Mouse (Mus musculus): ENCODE data around the gene Bcor. TPM values are rescaled to one million over a fixed set of nuclear protein-coding genes. Genes with fewer than 3 reads are reported as not detected.

The Bcor gene
- total and polyA plus RNA-seq, 3 experiments: 44.6 to 88.7 (median 61.6) TPM

DNA sequence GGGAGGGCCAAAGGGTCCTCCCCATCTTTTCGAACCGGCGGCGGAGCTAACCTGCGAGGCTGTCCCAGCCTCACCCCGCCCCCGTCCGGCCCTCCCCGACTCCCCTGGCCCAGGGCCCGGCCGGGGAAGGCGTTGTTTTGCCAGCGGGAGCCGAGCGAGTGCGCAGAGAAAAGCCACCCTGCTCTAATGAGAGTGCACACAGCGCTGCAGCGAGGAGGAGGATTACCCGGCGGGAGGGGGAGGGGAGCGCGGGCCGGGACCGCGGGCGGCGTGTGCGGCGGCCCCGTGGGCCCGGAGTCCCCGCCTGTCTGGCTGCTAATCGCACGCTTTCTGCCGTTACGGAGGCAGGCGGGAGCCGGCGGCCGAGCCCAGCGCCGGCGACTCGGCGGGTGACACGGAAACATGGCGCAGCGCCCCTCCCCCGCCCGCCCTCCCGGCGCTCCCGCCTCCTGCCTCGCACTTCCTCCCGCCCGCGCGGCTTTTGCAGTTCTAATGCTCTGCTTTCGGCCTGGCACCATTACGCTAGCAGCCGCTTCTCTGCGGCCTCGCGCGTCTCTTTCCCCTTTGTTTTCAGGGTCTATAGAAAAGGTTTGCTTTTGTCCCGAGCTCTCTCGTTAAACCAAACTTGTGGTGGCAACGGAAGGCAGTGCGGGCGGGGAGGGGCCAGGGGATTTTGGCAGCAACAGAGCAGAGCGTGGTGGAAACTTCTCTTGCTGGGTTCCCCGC lies 71.7 kb downstream of the Bcor start:
- DNase-seq (ENCODE audit: low read depth, low spot score): peak; percentile 87
- H3K27me3 ChIP-seq (ENCODE audit: control insufficient read depth in 1 of 2, insufficient read depth in 2 of 2, low read length in 2 of 2): no peaks in the 10 kb centered on the region
- H3K4me3 ChIP-seq (ENCODE audit: control insufficient read depth in 1 of 2, insufficient read depth in 1 of 2, low read depth in 2 of 2, low read length in 2 of 2): peak overlapping the region; percentile 69 to 92
- peaks cover 8 to 37% of the 10 kb centered on the region in 2 experiments for H3K4me1 ChIP-seq (ENCODE audit: control insufficient read depth in 1 of 2, insufficient read depth in 2 of 2, low read length in 2 of 2)
- peak overlapping the region; percentile 92 for H3K9ac ChIP-seq (ENCODE audit: control insufficient read depth, low read depth, low read length, poor library complexity, severe bottlenecking)
- H3K27ac ChIP-seq (ENCODE audit: control insufficient read depth, low read depth, low read length): peak overlapping the region; percentile 99
- no peaks in the 10 kb centered on the region for H3K9me3 ChIP-seq (replicated peaks; ENCODE audit: insufficient read depth, low read length)
- H3K36me3 ChIP-seq (ENCODE audit: control insufficient read depth in 1 of 2, insufficient read depth in 2 of 2, low read length in 2 of 2): peaks cover 0 to 36% of the 10 kb centered on the region in 2 experiments; a peak in 2 of 4 replicates
- peaks cover 39% of the 10 kb centered on the region for H3K79me2 ChIP-seq (ENCODE audit: control insufficient read depth, insufficient read depth, low read length, poor library complexity)
- TF ChIP-seq MAFK (IDR thresholded peaks at IDR 0.05; ENCODE audit: borderline replicate concordance, low read depth, low read length) (no peak), CHD2 (IDR thresholded peaks at IDR 0.05; ENCODE audit: low read length) (no peak; the same call in 1 of the 2 replicates), USF1 (IDR thresholded peaks at IDR 0.05; ENCODE audit: low read depth, low read length) (no peak), CTCF (IDR thresholded peaks at IDR 0.05 in 2 of 3, conservative IDR thresholded peaks at IDR 0.05 in 1 of 3; ENCODE audit: control insufficient read depth in 1 of 3, insufficient read depth in 1 of 3, low read depth in 2 of 3, low read length in 3 of 3, poor library complexity in 1 of 3, severe bottlenecking in 1 of 3) (no peak), MAZ (IDR thresholded peaks at IDR 0.05; ENCODE audit: low read depth, low read length) (peak; percentile 14; the same call in 1 of the 2 replicates), BHLHE40 (IDR thresholded peaks at IDR 0.05; ENCODE audit: borderline replicate concordance, low read depth, low read length) (no peak), TCF12 (IDR thresholded peaks at IDR 0.05; ENCODE audit: low read depth, low read length) (peak; percentile 22), ZMIZ1 (IDR thresholded peaks at IDR 0.05; ENCODE audit: low read depth, low read length) (peak; percentile 48; the same call in 1 of the 2 replicates), CHD1 (IDR thresholded peaks at IDR 0.05; ENCODE audit: low read depth, low read length) (no peak), RAD21 (IDR thresholded peaks at IDR 0.05; ENCODE audit: low read depth, low read length) (no peak), SMC3 (IDR thresholded peaks at IDR 0.05; ENCODE audit: low read depth, low read length) (peak; percentile 15; the same call in 1 of the 2 replicates), SIN3A (IDR thresholded peaks at IDR 0.05; ENCODE audit: low read length) (no peak; the same call in none of the 2 replicates), RCOR1 (IDR thresholded peaks at IDR 0.05; ENCODE audit: low read depth, low read length) (no peak), ELF1 (IDR thresholded peaks at IDR 0.05; ENCODE audit: low read depth, low read length) (no peak), MEF2A (IDR thresholded peaks at IDR 0.05; ENCODE audit: extremely low read depth, insufficient replicate concordance, low read depth, low read length, poor library complexity, severe bottlenecking) (no peak), MYB (IDR thresholded peaks at IDR 0.05; ENCODE audit: low read depth, low read length) (peak; percentile 19; the same call in 1 of the 2 replicates), E2F4 (IDR thresholded peaks at IDR 0.05; ENCODE audit: borderline replicate concordance, low read depth, low read length) (no peak; the same call in 1 of the 2 replicates), TBP (IDR thresholded peaks at IDR 0.05; ENCODE audit: low read depth, low read length) (no peak), ETS1 (IDR thresholded peaks at IDR 0.05; ENCODE audit: low read depth, low read length) (no peak), TAL1 (IDR thresholded peaks at IDR 0.05; ENCODE audit: low read length) (no peak), JUND (IDR thresholded peaks at IDR 0.05; ENCODE audit: low read depth, low read length) (no peak), GABPA (IDR thresholded peaks at IDR 0.05; ENCODE audit: low read depth, low read length) (no peak), POLR2AphosphoS5 (IDR thresholded peaks at IDR 0.05; ENCODE audit: borderline replicate concordance, low read depth, low read length) (no peak), MXI1 (IDR thresholded peaks at IDR 0.05; ENCODE audit: low read depth, low read length) (0 out of 2 replicates have a peak, but pooled peaks have one; percentile 44), KAT2A (conservative IDR thresholded peaks at IDR 0.05; ENCODE audit: low read depth, low read length) (no peak), USF2 (IDR thresholded peaks at IDR 0.05; ENCODE audit: borderline replicate concordance in 1 of 2, insufficient read depth in 1 of 2, low read depth in 1 of 2, low read length in 2 of 2) (no peak), MAX (IDR thresholded peaks at IDR 0.05; ENCODE audit: low read length) (peak; percentile 16; the same call in 1 of the 2 replicates), NRF1 (IDR thresholded peaks at IDR 0.05; ENCODE audit: insufficient read depth, low read depth, low read length, poor library complexity, severe bottlenecking) (peak; percentile 35; the same call in 1 of the 2 replicates), GATA1 (IDR thresholded peaks at IDR 0.05; ENCODE audit: low read depth, low read length) (no peak), NELFE (IDR thresholded peaks at IDR 0.05; ENCODE audit: low read depth, low read length) (peak; percentile 46), MYC (IDR thresholded peaks at IDR 0.05; ENCODE audit: low read depth, low read length) (no peak), HCFC1 (IDR thresholded peaks at IDR 0.05; ENCODE audit: low read depth, low read length) (no peak), ZNF384 (IDR thresholded peaks at IDR 0.05; ENCODE audit: low read depth, low read length) (no peak), POLR2A (IDR thresholded peaks at IDR 0.05; ENCODE audit: control insufficient read depth in 1 of 2, insufficient read depth in 1 of 2, low read depth in 1 of 2, low read length in 2 of 2, poor library complexity in 1 of 2) (peak in 1 of 2 experiments; percentile 61; a peak in 3 of 4 replicates), UBTF (IDR thresholded peaks at IDR 0.05; ENCODE audit: borderline replicate concordance, insufficient read depth, low read depth, low read length) (0 out of 2 replicates have a peak, but pooled peaks have one; percentile 41)
